8 mouse cellular contexts compared by ENCODE assay signal in genomic region chr5:115559237-115560101, GRCm38 (mm10). TPM values are rescaled to one million over a fixed set of nuclear protein-coding genes. Genes with fewer than 3 reads are reported as not detected.
A peak's percentile ranks its signal among the peaks of the same experiment; 100 is the strongest.
DNase-seq lines count a peak whose midpoint lies in the region; ATAC-seq and TF ChIP-seq lines count a peak whose summit lies in the region.

Gene Rplp0 (plus strand): TSS chr5:115559467.

- no peaks in the 10 kb centered on the region for H3K27me3 ChIP-seq in heart, embryonic 12.5 days (replicated peaks)
- no peaks in the 10 kb centered on the region for H3K27me3 ChIP-seq in kidney, postnatal 0 days (ENCODE audit: insufficient read depth, low read length)
- H3K27me3 ChIP-seq in liver, embryonic 11.5 days (replicated peaks; ENCODE audit: control insufficient read depth, insufficient read depth, low read length), result no peaks in the 10 kb centered on the region
- H3K27me3 ChIP-seq in stomach, embryonic 14.5 days (ENCODE audit: control insufficient read depth, insufficient read depth, low read length), result no peaks in the 10 kb centered on the region

- H3K36me3 ChIP-seq in heart, embryonic 12.5 days, result peaks cover 43% of the 10 kb centered on the region
- H3K36me3 ChIP-seq in kidney, postnatal 0 days (ENCODE audit: insufficient read depth, low read length), result peaks cover 27% of the 10 kb centered on the region
- peaks cover 21% of the 10 kb centered on the region for H3K36me3 ChIP-seq in liver, embryonic 11.5 days (ENCODE audit: control insufficient read depth, insufficient read depth, low read length)
- peaks cover 37% of the 10 kb centered on the region for H3K36me3 ChIP-seq in stomach, embryonic 14.5 days (ENCODE audit: control insufficient read depth, insufficient read depth, low read length)

- peak; percentile 99 for ATAC-seq in erythroid progenitor cell, adult 5-6 weeks (replicated peaks; ENCODE audit: low FRiP score, poor library complexity, severe bottlenecking)
- ATAC-seq in heart, embryonic 12.5 days (ENCODE audit: insufficient number of reproducible peaks, low FRiP score), result peak; percentile 98
- ATAC-seq in kidney, postnatal 0 days (replicated peaks; ENCODE audit: low FRiP score, low read depth), result peak; percentile 97
- ATAC-seq in liver, embryonic 11.5 days (replicated peaks; ENCODE audit: low FRiP score), result peak; percentile 95
- ATAC-seq in stomach, embryonic 14.5 days (ENCODE audit: insufficient number of reproducible peaks, insufficient read depth, low FRiP score, low read depth), result peak; percentile 99

- H3K4me3 ChIP-seq in heart, embryonic 12.5 days, result peak within 1 kb of the TSS; percentile 91
- peak within 1 kb of the TSS; percentile 77 for H3K4me3 ChIP-seq in kidney, postnatal 0 days (replicated peaks; ENCODE audit: low read depth, low read length)
- H3K4me3 ChIP-seq in liver, embryonic 11.5 days (ENCODE audit: low read depth, low read length), result peak within 1 kb of the TSS; percentile 93
- H3K4me3 ChIP-seq in stomach, embryonic 14.5 days (ENCODE audit: low read depth, low read length), result peak within 1 kb of the TSS; percentile 90

- H3K4me2 ChIP-seq in heart, embryonic 12.5 days, result peak within 1 kb of the TSS; percentile 88
- peak within 1 kb of the TSS; percentile 77 for H3K4me2 ChIP-seq in kidney, postnatal 0 days (ENCODE audit: low read length)
- peak within 1 kb of the TSS; percentile 84 for H3K4me2 ChIP-seq in liver, embryonic 11.5 days
- peak within 1 kb of the TSS; percentile 88 for H3K4me2 ChIP-seq in stomach, embryonic 14.5 days (replicated peaks; ENCODE audit: low read depth, low read length)

- peak; percentile 99 for DNase-seq in CD4-positive helper T cell, adult 2 months (ENCODE audit: low read depth, low spot score)
- DNase-seq in brain, embryonic 18.5 days (ENCODE audit: low read depth, low spot score), result peak; percentile 97
- peak; percentile 98 for DNase-seq in kidney, postnatal 0 days (ENCODE audit: low spot score)
- peak; percentile 98 for DNase-seq in liver, embryonic 11.5 days (ENCODE audit: low spot score)
- DNase-seq in naive thymus-derived CD4-positive, alpha-beta T cell, adult 2 months (ENCODE audit: low read depth), result peak; percentile 100

- TF ChIP-seq CTCF in kidney, postnatal 0 days (IDR thresholded peaks at IDR 0.05; ENCODE audit: low read depth), result peak; percentile 99

- no peaks in the 10 kb centered on the region for H3K9me3 ChIP-seq in heart, embryonic 12.5 days (replicated peaks)
- no peaks in the 10 kb centered on the region for H3K9me3 ChIP-seq in kidney, postnatal 0 days (replicated peaks; ENCODE audit: low read length)
- H3K9me3 ChIP-seq in liver, embryonic 11.5 days (ENCODE audit: control insufficient read depth, low read length), result no peaks in the 10 kb centered on the region
- no peaks in the 10 kb centered on the region for H3K9me3 ChIP-seq in stomach, embryonic 14.5 days (ENCODE audit: control insufficient read depth, low read depth, low read length)

- H3K9ac ChIP-seq in heart, embryonic 12.5 days, result peak within 1 kb of the TSS; percentile 99
- H3K9ac ChIP-seq in kidney, postnatal 0 days (ENCODE audit: low read depth, low read length), result peak within 1 kb of the TSS; percentile 94
- H3K9ac ChIP-seq in liver, embryonic 11.5 days (ENCODE audit: low read depth, low read length), result peak within 1 kb of the TSS; percentile 99
- H3K9ac ChIP-seq in stomach, embryonic 14.5 days (replicated peaks; ENCODE audit: low read depth, low read length), result peak within 1 kb of the TSS; percentile 97

- peak within 1 kb of the TSS; percentile 77 for H3K27ac ChIP-seq in heart, embryonic 12.5 days (ENCODE audit: poor library complexity, severe bottlenecking)
- peak within 1 kb of the TSS; percentile 88 for H3K27ac ChIP-seq in kidney, postnatal 0 days
- peak within 1 kb of the TSS; percentile 91 for H3K27ac ChIP-seq in liver, embryonic 11.5 days (ENCODE audit: low read depth, low read length)
- H3K27ac ChIP-seq in stomach, embryonic 14.5 days (ENCODE audit: low read length), result peak within 1 kb of the TSS; percentile 84

- H3K4me1 ChIP-seq in heart, embryonic 12.5 days (replicated peaks), result peaks cover 33% of the 10 kb centered on the region
- H3K4me1 ChIP-seq in kidney, postnatal 0 days (replicated peaks; ENCODE audit: insufficient read depth, low read length), result peaks cover 6% of the 10 kb centered on the region; the same call in 1 of the 2 replicates
- H3K4me1 ChIP-seq in liver, embryonic 11.5 days (replicated peaks; ENCODE audit: control insufficient read depth, insufficient read depth, low read length), result peaks cover 18% of the 10 kb centered on the region
- peaks cover 9% of the 10 kb centered on the region; the same call in 1 of the 2 replicates for H3K4me1 ChIP-seq in stomach, embryonic 14.5 days (ENCODE audit: control insufficient read depth, insufficient read depth, low read length)

- WGBS in heart, embryonic 12.5 days, result under 1% methylated on average over 76 of the region's 78 CpGs
- WGBS in kidney, postnatal 0 days, result under 1% methylated on average over 76 of the region's 78 CpGs
- under 1% methylated on average over 78 of the region's 78 CpGs for WGBS in liver, embryonic 11.5 days
- WGBS in stomach, embryonic 14.5 days, result under 1% methylated on average over 78 of the region's 78 CpGs

RNA-seq across cellular contexts. Expression of gene Rplp0, which starts in this region (rescaled TPM):
- 1,000 and 1,025 TPM in 2 replicates for total RNA-seq in erythroid progenitor cell, adult 5-6 weeks (2015; ENCODE audit: low replicate concordance)
- total RNA-seq in erythroid progenitor cell, adult 5-6 weeks (2017; ENCODE audit: low replicate concordance), result 380 and 735 TPM in 2 replicates
- polyA plus RNA-seq in heart, embryonic 12.5 days (2016; fragmentation: Nextera tagmentation; extraction: Ambion mirVana), result 949 and 971 TPM in 2 replicates
- 1,459 and 1,525 TPM in 2 replicates for polyA plus RNA-seq in kidney, postnatal 0 days (2015; fragmentation: Nextera tagmentation; extraction: Ambion mirVana)
- polyA plus RNA-seq in liver, embryonic 11.5 days (2014; fragmentation: Nextera tagmentation; extraction: Ambion mirVana), result 2,436 and 2,466 TPM in 2 replicates
- 1,866 and 1,880 TPM in 2 replicates for polyA plus RNA-seq in stomach, embryonic 14.5 days (2014; fragmentation: Nextera tagmentation; extraction: Ambion mirVana)

Comparison
In these comparisons a context has a peak if more than half of its experiments do, and no peak if none do; other contexts are left out.
1. Peak in every context shown above with its lines: DNase-seq, ATAC-seq, H3K4me3 ChIP-seq and H3K27ac ChIP-seq.